Mouse (Mus musculus) ES-E14 (cell line): Measurements from ENCODE around the gene Rab35.

ENCODE experiments used
- CHD2 ChIP-seq: IDR thresholded peaks from 2 replicates; pipeline ENCODE4 v1.6.1; 2014; ENCODE audit warnings: mild to moderate bottlenecking, low read depth, low read length, inconsistent platforms
- ZC3H11A ChIP-seq: IDR thresholded peaks from 2 replicates; pipeline ENCODE4 v1.6.1; 2012; ENCODE audit warnings: low read depth, mild to moderate bottlenecking, inconsistent platforms, low read length, borderline replicate concordance

- TF ChIP-seq CHD2, result no peak
- TF ChIP-seq ZC3H11A, result no peak
Observed at GRCm38 (mm10) chr5:115648876-115649275, 17.2 kb downstream of the Rab35 start.
